12 mouse cellular contexts compared by ENCODE assay signal in genomic region chr10:95545051-95545450, GRCm38 (mm10). TPM values are rescaled to one million over a fixed set of nuclear protein-coding genes. Genes with fewer than 3 reads are reported as not detected.
A peak's percentile ranks its signal among the peaks of the same experiment; 100 is the strongest.
DNase-seq lines count a peak whose midpoint lies in the region; ATAC-seq and TF ChIP-seq lines count a peak whose summit lies in the region.
"Had no signal": no experiment of that assay in that cellular context is flagged by ENCODE, and none has a peak within 500 bp of the region (broad histone marks: within the 10 kb centered on the region; RNA-seq: fewer than 3 reads in every experiment).

No protein-coding gene starts in this region.

- in situ Hi-C loops in CH12.LX (cut with MboI; ENCODE audit: low pct_ligation_motif_present, low pct_unique_long_range_greater_than_20kb, low sequenced_read_pairs) (loop anchor here (25.0 kb wide), 1 partner anchor 542 kb away; no protein-coding TSS in a partner anchor), Patski (cut with MboI; ENCODE audit: low pct_unique_long_range_greater_than_20kb) (no loop called here)

- no peak for TF ChIP-seq RAD21 in CH12.LX (IDR thresholded peaks at IDR 0.05; ENCODE audit: low read depth, low read length)

- 59% methylated on average over 4 of the region's 4 CpGs for WGBS in embryonic facial prominence, embryonic 13.5 days
- 81% methylated on average over 4 of the region's 4 CpGs for WGBS in liver, embryonic 11.5 days

- dilution Hi-C loops in CH12.LX (cut with MboI; ENCODE audit: extremely low pct_ligation_motif_present, extremely low pct_unique_long_range_greater_than_20kb, low sequenced_read_pairs) = no loop called here

- H3K9me3 ChIP-seq in CH12.LX (replicated peaks; ENCODE audit: low read length) = no peaks in the 10 kb centered on the region
- H3K9me3 ChIP-seq in embryonic facial prominence, embryonic 13.5 days = no peaks in the 10 kb centered on the region
- H3K9me3 ChIP-seq in liver, embryonic 11.5 days (ENCODE audit: control insufficient read depth, low read length) = no peaks in the 10 kb centered on the region

- no peak overlapping the region for H3K27ac ChIP-seq in CH12.LX (ENCODE audit: insufficient read depth, low read depth)
- H3K27ac ChIP-seq in embryonic facial prominence, embryonic 13.5 days = 0 out of 2 replicates have a peak overlapping the region, but pooled peaks have one; percentile 28
- H3K27ac ChIP-seq in liver, embryonic 11.5 days (ENCODE audit: low read depth, low read length) = no peak overlapping the region
- H3K27ac ChIP-seq: heart, adult 2 months; kidney, postnatal 0 days had no signal

- peak; percentile 31 for ATAC-seq in frontal cortex, adult (ENCODE audit: low TSS enrichment)
- ATAC-seq in Patski = peak; percentile 20
- no peak for ATAC-seq in embryonic facial prominence, embryonic 13.5 days (ENCODE audit: insufficient number of reproducible peaks, insufficient read depth, low FRiP score, low TSS enrichment, low read depth)
- ATAC-seq in liver, embryonic 11.5 days (replicated peaks; ENCODE audit: low FRiP score) = no peak

- POLR2A ChIA-PET in Patski (lab: Charles Lee) = interaction anchor here (1.3 to 1.6 kb wide), 2 partner anchors 12 to 29 kb away, joined by 3 to 4 read pairs; no protein-coding TSS in a partner anchor

- no peak overlapping the region for H3K4me2 ChIP-seq in CH12.LX (ENCODE audit: insufficient read depth, low read depth, poor library complexity, severe bottlenecking)
- H3K4me2 ChIP-seq in embryonic facial prominence, embryonic 13.5 days = no peak overlapping the region
- H3K4me2 ChIP-seq in liver, embryonic 11.5 days = no peak overlapping the region

- H3K9ac ChIP-seq in CH12.LX (ENCODE audit: insufficient read depth, low read depth) = no peak overlapping the region
- no peak overlapping the region for H3K9ac ChIP-seq in embryonic facial prominence, embryonic 13.5 days
- no peak overlapping the region for H3K9ac ChIP-seq in liver, embryonic 11.5 days (ENCODE audit: low read depth, low read length)

- peak; percentile 30; the same call in 1 of the 2 replicates for TF ChIP-seq POLR2A in CH12.LX (IDR thresholded peaks at IDR 0.05; ENCODE audit: low read depth, low read length)

- CTCF ChIA-PET in Patski (lab: Charles Lee) = no interaction called here

- H3K27me3 ChIP-seq in CH12.LX (replicated peaks) = no peaks in the 10 kb centered on the region
- H3K27me3 ChIP-seq in Patski = no peaks in the 10 kb centered on the region
- no peaks in the 10 kb centered on the region for H3K27me3 ChIP-seq in embryonic facial prominence, embryonic 13.5 days
- no peaks in the 10 kb centered on the region for H3K27me3 ChIP-seq in liver, embryonic 11.5 days (replicated peaks; ENCODE audit: control insufficient read depth, insufficient read depth, low read length)

- no peak for TF ChIP-seq EP300 in CH12.LX (IDR thresholded peaks at IDR 0.05; ENCODE audit: low read length)

- H3K4me1 ChIP-seq in CH12.LX (ENCODE audit: control insufficient read depth in 1 of 2, insufficient read depth in 2 of 2) = peaks cover 0 to 64% of the 10 kb centered on the region in 2 experiments; a peak in 2 of 4 replicates
- peaks cover 7% of the 10 kb centered on the region; the same call in 1 of the 2 replicates for H3K4me1 ChIP-seq in embryonic facial prominence, embryonic 13.5 days
- no peaks in the 10 kb centered on the region for H3K4me1 ChIP-seq in liver, embryonic 11.5 days (replicated peaks; ENCODE audit: control insufficient read depth, insufficient read depth, low read length)

- no peak overlapping the region for H3K4me3 ChIP-seq in CH12.LX (replicated peaks in 1 of 3; ENCODE audit: low read depth in 2 of 3, low read length in 2 of 3, poor library complexity in 1 of 3)
- no peak overlapping the region for H3K4me3 ChIP-seq in embryonic facial prominence, embryonic 13.5 days
- no peak overlapping the region for H3K4me3 ChIP-seq in liver, embryonic 11.5 days (ENCODE audit: low read depth, low read length)
- H3K4me3 ChIP-seq: heart, adult 2 months had no signal

- H3K79me2 ChIP-seq in CH12.LX (replicated peaks; ENCODE audit: control insufficient read depth, extremely low read depth, insufficient read depth, poor library complexity, severe bottlenecking) = peaks cover 7% of the 10 kb centered on the region

- TF ChIP-seq CTCF in CH12.LX (conservative IDR thresholded peaks at IDR 0.05 in 1 of 2, IDR thresholded peaks at IDR 0.05 in 1 of 2; ENCODE audit: low read depth in 2 of 2, low read length in 2 of 2) (no peak), Patski (IDR thresholded peaks at IDR 0.05) (no peak)

- H3K36me3 ChIP-seq in CH12.LX (replicated peaks in 1 of 2; ENCODE audit: control insufficient read depth in 1 of 2, insufficient read depth in 1 of 2, low read length in 1 of 2) = peaks cover 27 to 57% of the 10 kb centered on the region in 2 experiments
- H3K36me3 ChIP-seq in embryonic facial prominence, embryonic 13.5 days = peaks cover 48% of the 10 kb centered on the region
- peaks cover 15% of the 10 kb centered on the region; the same call in 1 of the 2 replicates for H3K36me3 ChIP-seq in liver, embryonic 11.5 days (ENCODE audit: control insufficient read depth, insufficient read depth, low read length)

- DNase-seq in frontal cortex, postnatal 25 days (ENCODE audit: low spot score in 2 of 2) = no peak
- no peak for DNase-seq in CH12.LX (ENCODE audit: extremely low read depth)
- DNase-seq in Patski (ENCODE audit: low read depth, low spot score) = no peak
- DNase-seq in liver, embryonic 11.5 days (ENCODE audit: low spot score) = no peak
- DNase-seq in heart, adult 9 months (ENCODE audit: low spot score in 2 of 2) = no peak
- DNase-seq: heart, postnatal 4 days; lung, adult 18-20 months; right cerebral cortex, postnatal 25 days had no signal

TF ChIP-seq in CH12.LX, 34 proteins besides CTCF, POLR2A, EP300 and RAD21:
- TF ChIP-seq TBP (conservative IDR thresholded peaks at IDR 0.05; ENCODE audit: low read depth, low read length) (no peak), SIN3A (IDR thresholded peaks at IDR 0.05; ENCODE audit: low read length) (no peak), IRF4 (IDR thresholded peaks at IDR 0.05; ENCODE audit: low read depth, low read length) (no peak), ELF1 (IDR thresholded peaks at IDR 0.05; ENCODE audit: low read depth, low read length) (no peak), JUN (IDR thresholded peaks at IDR 0.05; ENCODE audit: insufficient read depth, low read depth, low read length) (no peak), NRF1 (IDR thresholded peaks at IDR 0.05; ENCODE audit: low read depth, low read length) (no peak), E2F4 (IDR thresholded peaks at IDR 0.05; ENCODE audit: insufficient replicate concordance, low read depth, low read length) (no peak), POLR2AphosphoS2 (IDR thresholded peaks at IDR 0.05; ENCODE audit: low read depth, low read length) (no peak), MAFK (IDR thresholded peaks at IDR 0.05; ENCODE audit: insufficient replicate concordance, low read length) (no peak), NELFE (IDR thresholded peaks at IDR 0.05; ENCODE audit: low read depth, low read length) (no peak), USF2 (conservative IDR thresholded peaks at IDR 0.05; ENCODE audit: low read depth, low read length) (no peak), MXI1 (IDR thresholded peaks at IDR 0.05; ENCODE audit: low read depth, low read length) (no peak)

RNA-seq across cellular contexts. Expression of gene Nudt4, which starts 18.9 kb away (rescaled TPM):
- total RNA-seq in CH12.LX (2012; rRNA removed) (23.7 and 33.2 TPM in 2 replicates), CH12.LX (2014; rRNA removed) (38.0 and 39.2 TPM in 2 replicates)
- polyA plus RNA-seq in CH12.LX (2012; ENCODE audit: insufficient read length, low read depth) (61.1 and 67.4 TPM in 2 replicates), Patski (2021) (68.6 TPM)
- polyA plus RNA-seq in embryonic facial prominence, embryonic 13.5 days (2015; fragmentation: Nextera tagmentation; extraction: Ambion mirVana) = 84.9 and 85.7 TPM in 2 replicates
- polyA plus RNA-seq in liver, embryonic 11.5 days (2014; fragmentation: Nextera tagmentation; extraction: Ambion mirVana) = 95.8 and 97.9 TPM in 2 replicates

RNA-seq across cellular contexts. Expression of gene Ube2n, which starts 30.1 kb away (rescaled TPM):
- total RNA-seq in CH12.LX (2012; rRNA removed) = 71.9 and 117 TPM in 2 replicates
- total RNA-seq in CH12.LX (2014; rRNA removed) = 217 and 237 TPM in 2 replicates
- polyA plus RNA-seq in CH12.LX (2012; ENCODE audit: insufficient read length, low read depth) = 243 and 265 TPM in 2 replicates
- 132 TPM for polyA plus RNA-seq in Patski (2021)
- polyA plus RNA-seq in embryonic facial prominence, embryonic 13.5 days (2015; fragmentation: Nextera tagmentation; extraction: Ambion mirVana) = 308 and 327 TPM in 2 replicates
- polyA plus RNA-seq in liver, embryonic 11.5 days (2014; fragmentation: Nextera tagmentation; extraction: Ambion mirVana) = 310 and 327 TPM in 2 replicates

RNA-seq across cellular contexts. Expression of gene Mrpl42, which starts 43.3 kb away (rescaled TPM):
- total RNA-seq in CH12.LX (2012; rRNA removed) = 161 and 198 TPM in 2 replicates
- 381 and 389 TPM in 2 replicates for total RNA-seq in CH12.LX (2014; rRNA removed)
- polyA plus RNA-seq in CH12.LX (2012; ENCODE audit: insufficient read length, low read depth) = 197 and 223 TPM in 2 replicates
- 198 TPM for polyA plus RNA-seq in Patski (2021)
- polyA plus RNA-seq in embryonic facial prominence, embryonic 13.5 days (2015; fragmentation: Nextera tagmentation; extraction: Ambion mirVana) = 316 and 339 TPM in 2 replicates
- 364 and 391 TPM in 2 replicates for polyA plus RNA-seq in liver, embryonic 11.5 days (2014; fragmentation: Nextera tagmentation; extraction: Ambion mirVana)

Comparison
In these comparisons a context has a peak if more than half of its experiments do, and no peak if none do; other contexts are left out.
1. ATAC-seq: peak in frontal cortex, adult (single experiment) and Patski (single experiment); none in embryonic facial prominence, embryonic 13.5 days (single experiment) and liver, embryonic 11.5 days (single experiment).